ENCODE assay signal across 19 mouse cellular contexts in the genomic region with DNA sequence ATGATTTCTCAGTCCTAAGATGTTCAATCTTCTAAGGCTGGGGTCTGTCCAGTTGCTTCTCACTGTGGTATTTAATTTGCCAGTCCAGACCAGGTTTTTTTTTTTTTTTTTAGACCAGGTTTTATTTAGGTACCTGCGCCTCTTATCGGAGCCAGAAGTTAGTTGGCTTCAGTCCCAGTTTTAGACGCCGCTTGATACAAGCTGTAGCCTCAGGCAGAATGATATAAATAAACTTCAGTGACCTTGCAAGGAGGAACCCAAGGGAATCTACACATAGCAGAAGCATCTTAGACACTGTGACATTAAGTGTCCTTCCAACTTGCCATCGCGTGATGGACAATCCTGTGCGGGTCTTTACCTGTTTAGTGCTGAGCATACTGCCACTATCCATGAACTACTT.
DNase-seq lines count a peak whose midpoint lies in the region; ATAC-seq and TF ChIP-seq lines count a peak whose summit lies in the region.
"Had no signal": no experiment of that assay in that cellular context is flagged by ENCODE, and none has a peak within 500 bp of the region (broad histone marks: within the 10 kb centered on the region; RNA-seq: fewer than 3 reads in every experiment).

No protein-coding gene starts in this region.

- no peaks in the 10 kb centered on the region for H3K79me2 ChIP-seq in MEL (ENCODE audit: control insufficient read depth, insufficient read depth, low read length, poor library complexity)

- no peak overlapping the region for H3K4me2 ChIP-seq in embryonic facial prominence, embryonic 14.5 days (ENCODE audit: low read depth, low read length)
- peak overlapping the region; percentile 37; the same call in 1 of the 2 replicates for H3K4me2 ChIP-seq in heart, embryonic 16.5 days (ENCODE audit: low read depth, low read length)
- H3K4me2 ChIP-seq in midbrain, embryonic 16.5 days (ENCODE audit: low read length): no peak overlapping the region
- H3K4me2 ChIP-seq: embryonic facial prominence, embryonic 15.5 days; liver, embryonic 12.5 days; neural tube, embryonic 12.5 days; stomach, embryonic 15.5 days had no signal

- no peak overlapping the region for H3K4me3 ChIP-seq in embryonic facial prominence, embryonic 14.5 days (ENCODE audit: low read depth, low read length)
- no peak overlapping the region for H3K4me3 ChIP-seq in embryonic facial prominence, embryonic 10.5 days
- no peak overlapping the region for H3K4me3 ChIP-seq in MEL (ENCODE audit: control insufficient read depth in 1 of 2, insufficient read depth in 1 of 2, low read depth in 2 of 2, low read length in 2 of 2)
- H3K4me3 ChIP-seq in heart, embryonic 16.5 days (ENCODE audit: low read length): no peak overlapping the region
- no peak overlapping the region for H3K4me3 ChIP-seq in midbrain, embryonic 16.5 days (ENCODE audit: low read depth, low read length)
- H3K4me3 ChIP-seq: embryonic facial prominence, embryonic 15.5 days; liver, embryonic 12.5 days; neural tube, embryonic 12.5 days; stomach, embryonic 15.5 days had no signal

- H3K4me1 ChIP-seq in embryonic facial prominence, embryonic 14.5 days (ENCODE audit: control insufficient read depth, insufficient read depth, low read length): no peaks in the 10 kb centered on the region
- H3K4me1 ChIP-seq in embryonic facial prominence, embryonic 10.5 days: no peaks in the 10 kb centered on the region
- peaks cover 5 to 10% of the 10 kb centered on the region in 2 experiments; a peak in 3 of 4 replicates for H3K4me1 ChIP-seq in MEL (ENCODE audit: control insufficient read depth in 1 of 2, insufficient read depth in 2 of 2, low read length in 2 of 2)
- peaks cover 27% of the 10 kb centered on the region for H3K4me1 ChIP-seq in heart, embryonic 16.5 days (ENCODE audit: control insufficient read depth, insufficient read depth, low read length)
- no peaks in the 10 kb centered on the region for H3K4me1 ChIP-seq in midbrain, embryonic 16.5 days (ENCODE audit: control insufficient read depth, insufficient read depth, low read length)
- H3K4me1 ChIP-seq: embryonic facial prominence, embryonic 15.5 days; liver, embryonic 12.5 days; neural tube, embryonic 12.5 days; stomach, embryonic 15.5 days had no signal

- no peaks in the 10 kb centered on the region for H3K36me3 ChIP-seq in embryonic facial prominence, embryonic 14.5 days (ENCODE audit: control insufficient read depth, insufficient read depth, low read length)
- no peaks in the 10 kb centered on the region for H3K36me3 ChIP-seq in embryonic facial prominence, embryonic 10.5 days (replicated peaks)
- H3K36me3 ChIP-seq in MEL (ENCODE audit: control insufficient read depth in 1 of 2, insufficient read depth in 2 of 2, low read length in 2 of 2): peaks cover 0 to 9% of the 10 kb centered on the region in 2 experiments; a peak in 2 of 4 replicates
- H3K36me3 ChIP-seq in heart, embryonic 16.5 days (ENCODE audit: control insufficient read depth, insufficient read depth): no peaks in the 10 kb centered on the region; the same call in 1 of the 2 replicates
- no peaks in the 10 kb centered on the region for H3K36me3 ChIP-seq in midbrain, embryonic 16.5 days (ENCODE audit: control insufficient read depth, insufficient read depth, low read length)
- H3K36me3 ChIP-seq: embryonic facial prominence, embryonic 15.5 days; liver, embryonic 12.5 days; neural tube, embryonic 12.5 days; stomach, embryonic 15.5 days had no signal

- no peak for ATAC-seq in embryonic facial prominence, embryonic 14.5 days (ENCODE audit: low read depth)
- peak; percentile 85 for ATAC-seq in heart, embryonic 16.5 days (replicated peaks; ENCODE audit: extremely low read depth, insufficient read depth, low FRiP score)
- ATAC-seq in midbrain, embryonic 16.5 days: no peak
- ATAC-seq: hindbrain, embryonic 16.5 days; liver, embryonic 12.5 days had no signal

- TF ChIP-seq CTCF in MEL (IDR thresholded peaks at IDR 0.05 in 2 of 3, conservative IDR thresholded peaks at IDR 0.05 in 1 of 3; ENCODE audit: control insufficient read depth in 1 of 3, insufficient read depth in 1 of 3, low read depth in 2 of 3, low read length in 3 of 3, poor library complexity in 1 of 3, severe bottlenecking in 1 of 3): no peak

- no peaks in the 10 kb centered on the region for H3K9me3 ChIP-seq in embryonic facial prominence, embryonic 14.5 days (ENCODE audit: control insufficient read depth, low read length)
- H3K9me3 ChIP-seq in embryonic facial prominence, embryonic 10.5 days: no peaks in the 10 kb centered on the region
- no peaks in the 10 kb centered on the region for H3K9me3 ChIP-seq in MEL (replicated peaks; ENCODE audit: insufficient read depth, low read length)
- no peaks in the 10 kb centered on the region for H3K9me3 ChIP-seq in heart, embryonic 16.5 days (replicated peaks; ENCODE audit: control insufficient read depth, low read length)
- no peaks in the 10 kb centered on the region for H3K9me3 ChIP-seq in midbrain, embryonic 16.5 days (replicated peaks; ENCODE audit: control insufficient read depth, low read length, poor library complexity, severe bottlenecking)
- H3K9me3 ChIP-seq: embryonic facial prominence, embryonic 15.5 days; liver, embryonic 12.5 days; neural tube, embryonic 12.5 days; stomach, embryonic 15.5 days had no signal

- H3K27me3 ChIP-seq in embryonic facial prominence, embryonic 14.5 days (replicated peaks; ENCODE audit: control insufficient read depth, insufficient read depth, low read length): no peaks in the 10 kb centered on the region
- H3K27me3 ChIP-seq in embryonic facial prominence, embryonic 10.5 days (replicated peaks; ENCODE audit: low read depth, poor library complexity, severe bottlenecking): no peaks in the 10 kb centered on the region
- no peaks in the 10 kb centered on the region for H3K27me3 ChIP-seq in MEL (ENCODE audit: control insufficient read depth in 1 of 2, insufficient read depth in 2 of 2, low read length in 2 of 2)
- no peaks in the 10 kb centered on the region for H3K27me3 ChIP-seq in heart, embryonic 16.5 days (ENCODE audit: control insufficient read depth, insufficient read depth, low read length)
- no peaks in the 10 kb centered on the region for H3K27me3 ChIP-seq in midbrain, embryonic 16.5 days (ENCODE audit: control insufficient read depth, insufficient read depth, low read depth, low read length)
- H3K27me3 ChIP-seq: embryonic facial prominence, embryonic 15.5 days; liver, embryonic 12.5 days; neural tube, embryonic 12.5 days; stomach, embryonic 15.5 days had no signal

- no peak for TF ChIP-seq RAD21 in MEL (IDR thresholded peaks at IDR 0.05; ENCODE audit: low read depth, low read length)

- no peak for TF ChIP-seq POLR2A in MEL (IDR thresholded peaks at IDR 0.05; ENCODE audit: control insufficient read depth in 1 of 2, insufficient read depth in 1 of 2, low read depth in 1 of 2, low read length in 2 of 2, poor library complexity in 1 of 2)

- no peak overlapping the region for H3K27ac ChIP-seq in embryonic facial prominence, embryonic 14.5 days (replicated peaks; ENCODE audit: low read depth, low read length)
- H3K27ac ChIP-seq in embryonic facial prominence, embryonic 10.5 days (replicated peaks): no peak overlapping the region
- H3K27ac ChIP-seq in MEL (ENCODE audit: control insufficient read depth, low read depth, low read length): no peak overlapping the region
- peak overlapping the region; percentile 91 for H3K27ac ChIP-seq in heart, embryonic 16.5 days (ENCODE audit: low read length)
- H3K27ac ChIP-seq in midbrain, embryonic 16.5 days (ENCODE audit: low read length): no peak overlapping the region
- H3K27ac ChIP-seq: embryonic facial prominence, embryonic 15.5 days; liver, embryonic 12.5 days; neural tube, embryonic 12.5 days; stomach, embryonic 15.5 days had no signal

- peak; percentile 64 to 69 for TF ChIP-seq EP300 in MEL (IDR thresholded peaks at IDR 0.05; ENCODE audit: low read depth in 1 of 2, low read length in 2 of 2)

- no peak overlapping the region for H3K9ac ChIP-seq in embryonic facial prominence, embryonic 14.5 days (ENCODE audit: low read depth, low read length)
- no peak overlapping the region for H3K9ac ChIP-seq in MEL (ENCODE audit: control insufficient read depth, low read depth, low read length, poor library complexity, severe bottlenecking)
- no peak overlapping the region for H3K9ac ChIP-seq in heart, embryonic 16.5 days (ENCODE audit: low read length)
- H3K9ac ChIP-seq in midbrain, embryonic 16.5 days (ENCODE audit: low read depth, low read length): no peak overlapping the region
- H3K9ac ChIP-seq: embryonic facial prominence, embryonic 15.5 days; liver, embryonic 12.5 days; neural tube, embryonic 12.5 days; stomach, embryonic 15.5 days had no signal

- WGBS in embryonic facial prominence, embryonic 14.5 days: 65% methylated on average over 7 of the region's 7 CpGs
- WGBS in embryonic facial prominence, embryonic 10.5 days: 91% methylated on average over 7 of the region's 7 CpGs
- 36% methylated on average over 7 of the region's 7 CpGs for WGBS in heart, embryonic 16.5 days
- 86% methylated on average over 7 of the region's 7 CpGs for WGBS in midbrain, embryonic 16.5 days

- peak; percentile 17 for DNase-seq in embryonic facial prominence, embryonic 14.5 days (ENCODE audit: low spot score)
- DNase-seq in embryonic facial prominence, embryonic 10.5 days (ENCODE audit: low spot score): no peak
- peak; percentile 83 for DNase-seq in MEL (ENCODE audit: low read depth, low spot score)
- peak; percentile 33 to 54 for DNase-seq in heart, adult 18-20 months
- DNase-seq in layer of hippocampus, adult 11-12 months (ENCODE audit: low spot score): no peak
- DNase-seq in spleen, adult 18-20 months: no peak
- DNase-seq: adrenal gland, adult 2 months; kidney, adult 8-10 months; kidney, postnatal 36 days; left cerebral cortex, postnatal 4 days; lung, postnatal 10 days; midbrain, embryonic 14.5 days had no signal

TF ChIP-seq in MEL, 35 proteins besides CTCF, POLR2A, EP300 and RAD21 (continues in another document):
- TF ChIP-seq ZKSCAN1 (IDR thresholded peaks at IDR 0.05; ENCODE audit: low read depth, low read length) (no peak), RCOR1 (IDR thresholded peaks at IDR 0.05; ENCODE audit: low read depth, low read length) (peak; percentile 43; the same call in 1 of the 2 replicates), TAL1 (IDR thresholded peaks at IDR 0.05; ENCODE audit: low read length) (peak; percentile 26; the same call in 1 of the 2 replicates), ETS1 (IDR thresholded peaks at IDR 0.05; ENCODE audit: low read depth, low read length) (peak; percentile 80), GABPA (IDR thresholded peaks at IDR 0.05; ENCODE audit: low read depth, low read length) (no peak), TCF12 (IDR thresholded peaks at IDR 0.05; ENCODE audit: low read depth, low read length) (peak; percentile 81), USF1 (IDR thresholded peaks at IDR 0.05; ENCODE audit: low read depth, low read length) (no peak), KAT2A (conservative IDR thresholded peaks at IDR 0.05; ENCODE audit: low read depth, low read length) (no peak), ZNF384 (IDR thresholded peaks at IDR 0.05; ENCODE audit: low read depth, low read length) (peak; percentile 94), MEF2A (IDR thresholded peaks at IDR 0.05; ENCODE audit: extremely low read depth, insufficient replicate concordance, low read depth, low read length, poor library complexity, severe bottlenecking) (peak; percentile 83; the same call in 1 of the 2 replicates)

Comparison
In these comparisons a context has a peak if more than half of its experiments do, and no peak if none do; other contexts are left out.
1. DNase-seq: peak in embryonic facial prominence, embryonic 14.5 days (single experiment), MEL (single experiment) and heart, adult 18-20 months (2 of 2); none in embryonic facial prominence, embryonic 10.5 days (single experiment), layer of hippocampus, adult 11-12 months (single experiment) and spleen, adult 18-20 months (0 of 2).